Mouse (Mus musculus) neural tube, embryonic 15.5 days (tissue): ENCODE data around the gene Scube2. TPM values are rescaled to one million over a fixed set of nuclear protein-coding genes. Genes with fewer than 3 reads are reported as not detected.

ENCODE experiments used
- ATAC-seq: fragments of 200-750 bp; cut with Nextera tagmentation; 2 replicates; pipeline ENCODE4 v1.8.0; 2017; ENCODE audit warnings: mild to moderate bottlenecking, moderate TSS enrichment, moderate library complexity; ENCODE audit not compliant: low FRiP score
- H3K27ac ChIP-seq: fragments of 300-500 bp; sonication (generic); replicated peaks from 2 replicates; pipeline ENCODE4 v1.5.1; 2015; ENCODE audit warnings: mild to moderate bottlenecking, inconsistent platforms
- H3K27me3 ChIP-seq: fragments of 300-500 bp; sonication (generic); replicated peaks from 2 replicates; pipeline ENCODE4 v1.6.1; 2015; ENCODE audit warnings: inconsistent platforms
- H3K36me3 ChIP-seq: fragments of 300-500 bp; sonication (generic); 2 replicates; pipeline ENCODE4 v1.6.1; 2015; ENCODE audit warnings: inconsistent platforms
- H3K4me1 ChIP-seq: fragments of 300-500 bp; sonication (generic); 2 replicates; pipeline ENCODE4 v1.6.1; 2015; ENCODE audit warnings: inconsistent platforms
- H3K4me2 ChIP-seq: fragments of 300-500 bp; sonication (generic); 2 replicates; pipeline ENCODE4 v1.6.1; 2015; ENCODE audit warnings: inconsistent platforms, mild to moderate bottlenecking, moderate library complexity
- H3K4me3 ChIP-seq: fragments of 300-500 bp; sonication (generic); replicated peaks from 2 replicates; pipeline ENCODE4 v1.5.1; 2015; ENCODE audit warnings: mild to moderate bottlenecking, inconsistent platforms
- H3K9ac ChIP-seq: fragments of 300-500 bp; sonication (generic); replicated peaks from 2 replicates; pipeline ENCODE4 v1.6.1; 2015; ENCODE audit warnings: mild to moderate bottlenecking, inconsistent platforms
- H3K9me3 ChIP-seq: fragments of 300-500 bp; sonication (generic); replicated peaks from 2 replicates; pipeline ENCODE4 v1.6.1; 2016; ENCODE audit warnings: inconsistent platforms
- WGBS: fragments of 180-500 bp; shearing (Covaris S2); methylation state at CpG from one replicate; pipeline ENCODE4 v1.1.7; 2015; ENCODE audit warnings: mixed read lengths; 5-methylcytosine and 5-hydroxymethylcytosine counted together
- polyA plus RNA-seq: library from polyadenylated mRNA; unstranded; fragments of >200 nt; fragmentation: Nextera tagmentation; extraction: Ambion mirVana; gene quantifications from 2 replicates; pipeline ENCODE4 v1.2.1, GENCODE M21; 2015

Scube2 gene
- polyA plus RNA-seq, 1 experiment from 2014 or later: 3.5 TPM

DNA sequence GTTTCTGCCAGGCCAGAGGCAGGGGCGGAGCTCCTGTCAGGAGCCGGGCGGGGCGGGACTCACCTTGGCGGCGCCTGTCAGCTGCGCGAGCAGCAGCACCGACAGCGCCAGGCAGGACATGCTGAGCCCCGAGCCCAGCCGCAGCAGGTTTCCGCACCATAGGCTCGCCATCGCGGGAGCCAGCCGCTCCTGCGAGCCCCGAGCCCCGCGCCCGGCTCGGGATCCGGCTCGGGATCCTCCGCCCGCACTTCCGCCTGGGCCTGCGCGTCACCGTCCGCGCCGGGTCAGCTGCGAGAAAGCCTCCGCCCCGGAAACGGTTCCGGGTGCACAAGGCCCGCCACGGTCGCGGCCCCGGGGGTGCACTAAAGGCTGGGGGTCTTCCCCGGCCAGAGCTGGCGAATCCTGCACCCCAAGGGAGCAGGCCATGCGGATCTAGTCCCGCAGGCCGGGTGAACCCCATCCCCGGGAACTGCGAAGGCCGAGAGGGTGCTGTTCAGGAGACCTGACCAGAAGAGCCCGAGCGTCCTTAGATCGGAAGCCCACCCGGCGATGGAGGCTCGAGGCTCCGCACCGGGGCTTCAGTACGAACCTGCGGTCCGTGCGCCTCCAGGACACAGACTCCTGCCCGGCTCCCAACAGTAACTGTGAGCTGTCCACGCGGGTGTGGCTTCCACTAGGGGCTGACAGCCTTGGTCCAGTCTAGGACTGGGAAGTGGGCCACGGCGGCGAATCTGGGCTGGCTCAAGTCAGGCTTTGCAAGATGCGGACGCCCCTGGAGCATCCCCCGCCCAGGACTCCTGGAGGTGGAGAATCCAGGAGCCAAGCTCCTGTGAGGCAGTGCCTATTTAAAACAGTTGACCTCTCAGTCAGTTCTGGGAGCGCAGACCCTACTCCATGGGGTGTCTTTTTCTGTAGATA, 113.2 kb downstream of the Scube2 start, which contains the start of gene Tmem9b:
Gene Tmem9b (minus strand): TSS at position 868 of the 918 bp plus-strand sequence.
- Histone ChIP-seq H3K36me3 (peaks cover 7% of the 10 kb centered on the region; the same call in 1 of the 2 replicates), H3K27ac (peak within 1 kb of the TSS; percentile 85), H3K4me2 (peak within 1 kb of the TSS; percentile 85), H3K9ac (peak within 1 kb of the TSS; percentile 75), H3K4me1 (peaks cover 33% of the 10 kb centered on the region), H3K27me3 (no peaks in the 10 kb centered on the region), H3K4me3 (peak within 1 kb of the TSS; percentile 63), H3K9me3 (no peaks in the 10 kb centered on the region)
- WGBS: under 1% methylated on average over 74 of the region's 74 CpGs
- peak; percentile 93 for ATAC-seq

DNA sequence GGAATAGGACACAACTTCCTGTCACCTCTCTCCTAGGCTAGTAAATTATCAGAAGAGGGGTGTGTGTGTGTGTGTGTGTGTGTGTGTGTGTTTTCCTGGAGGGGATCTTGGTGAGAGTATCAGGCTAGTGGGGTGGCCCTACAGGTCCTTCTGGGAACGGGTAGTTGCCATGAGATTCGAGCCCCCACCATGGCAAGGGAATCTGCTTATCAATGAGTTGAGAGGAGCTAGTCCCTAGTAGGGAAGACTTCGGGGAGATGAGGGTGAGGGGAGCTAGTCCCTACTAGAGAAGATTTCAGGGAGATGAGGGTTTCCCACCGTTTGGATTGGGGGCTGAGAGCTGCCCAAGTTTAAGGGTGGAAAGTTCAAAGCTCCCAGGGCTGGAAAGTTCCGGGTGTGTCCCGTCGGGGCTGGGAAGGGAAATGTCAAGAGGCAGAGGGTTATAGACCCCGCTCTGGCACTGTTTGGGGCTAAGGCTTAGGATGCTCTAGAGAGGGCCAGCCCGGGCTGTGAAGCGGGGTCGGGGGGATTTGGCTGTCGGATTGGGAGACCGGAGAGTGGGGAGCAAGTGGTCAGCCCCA, 114.0 kb downstream of the Scube2 start:
- peaks cover 33% of the 10 kb centered on the region for H3K4me1 ChIP-seq
- H3K9ac ChIP-seq: peak overlapping the region; percentile 75
- no peaks in the 10 kb centered on the region for H3K9me3 ChIP-seq
- H3K4me3 ChIP-seq: peak overlapping the region; percentile 63
- 3% methylated on average over 13 of the region's 13 CpGs for WGBS
- H3K4me2 ChIP-seq: peak overlapping the region; percentile 85
- H3K36me3 ChIP-seq: peaks cover 15% of the 10 kb centered on the region; the same call in 1 of the 2 replicates
- no peak; the same call in 1 of the 2 replicates for ATAC-seq
- no peaks in the 10 kb centered on the region for H3K27me3 ChIP-seq
- H3K27ac ChIP-seq: peak overlapping the region; percentile 85

Other genes starting within 250 kb of the Scube2 start
- 18.2 and 29.3 TPM in 2 replicates for gene St5, start 162.1 kb downstream of the Scube2 start, polyA plus RNA-seq
- gene Akip1, start 162.0 kb downstream of the Scube2 start, polyA plus RNA-seq: 16.2 and 21.7 TPM in 2 replicates
- gene BC051019, start 141.8 kb downstream of the Scube2 start, polyA plus RNA-seq: not detected in 2 replicates
- gene Ascl3, start 134.0 kb downstream of the Scube2 start, polyA plus RNA-seq: 0.23 TPM in 1 of 2 replicates, not detected in the other
- gene Tmem9b, start 112.8 kb downstream of the Scube2 start, polyA plus RNA-seq: 125 and 134 TPM in 2 replicates
- gene Nrip3, start 83.7 kb downstream of the Scube2 start, polyA plus RNA-seq: 12.7 and 14.1 TPM in 2 replicates
- gene Dennd5a, start 94.8 kb upstream of the Scube2 start, polyA plus RNA-seq: 34.4 and 39.2 TPM in 2 replicates
- 62.6 and 65.2 TPM in 2 replicates for gene Tmem41b, start 121.2 kb upstream of the Scube2 start, polyA plus RNA-seq
- gene Ipo7, start 152.6 kb upstream of the Scube2 start, polyA plus RNA-seq: 43.6 and 44.8 TPM in 2 replicates
- 12.6 and 14.4 TPM in 2 replicates for gene Zfp143, start 195.5 kb upstream of the Scube2 start, polyA plus RNA-seq